Mouse (Mus musculus) heart, postnatal 0 days (tissue): ENCODE data around the gene Appl1. TPM values are rescaled to one million over a fixed set of nuclear protein-coding genes. Genes with fewer than 3 reads are reported as not detected.
"Not testable (repeated sequence)": the region's sequence is repeated elsewhere in the genome, so short reads cannot be mapped to it uniquely, and the experiment has no call there.

Source experiments
- ATAC-seq: fragments of 200-750 bp; cut with Nextera tagmentation; 2 replicates; pipeline ENCODE4 v1.8.0; 2017; ENCODE audit warnings: low read depth, moderate number of reproducible peaks, moderate library complexity; ENCODE audit not compliant: insufficient read depth
- DNase-seq: peaks from one replicate; pipeline ENCODE4 v3.0.0-alpha.2; 2016; ENCODE audit warnings: low spot score
- H3K27ac ChIP-seq: fragments of 300-500 bp; sonication (generic); 2 replicates; pipeline ENCODE4 v1.5.1; 2014; ENCODE audit warnings: low read depth, mild to moderate bottlenecking
- H3K27me3 ChIP-seq: fragments of 300-500 bp; sonication (generic); 2 replicates; pipeline ENCODE4 v1.6.1; 2014; ENCODE audit warnings: low read length, mixed read lengths; ENCODE audit not compliant: control insufficient read depth, insufficient read depth
- H3K36me3 ChIP-seq: fragments of 300-500 bp; sonication (generic); replicated peaks from 2 replicates; pipeline ENCODE4 v1.6.1; 2014; ENCODE audit warnings: low read length, mixed read lengths; ENCODE audit not compliant: control insufficient read depth, insufficient read depth
- H3K4me1 ChIP-seq: fragments of 300-500 bp; sonication (generic); 2 replicates; pipeline ENCODE4 v1.6.1; 2014; ENCODE audit warnings: antibody characterized with exemption; ENCODE audit not compliant: control insufficient read depth, insufficient read depth
- H3K4me2 ChIP-seq: fragments of 300-500 bp; sonication (generic); 2 replicates; pipeline ENCODE4 v1.6.1; 2014; ENCODE audit warnings: low read depth, mild to moderate bottlenecking, low read length, moderate library complexity
- H3K4me3 ChIP-seq: fragments of 300-500 bp; sonication (generic); 2 replicates; pipeline ENCODE4 v1.5.1; 2014; ENCODE audit warnings: low read depth, low read length
- H3K9ac ChIP-seq: fragments of 300-500 bp; sonication (generic); replicated peaks from 2 replicates; pipeline ENCODE4 v1.6.1; 2014; ENCODE audit warnings: low read depth, low read length, mixed read lengths
- H3K9me3 ChIP-seq: fragments of 300-500 bp; sonication (generic); replicated peaks from 2 replicates; pipeline ENCODE4 v1.6.1; 2016; ENCODE audit warnings: low read length; ENCODE audit not compliant: control insufficient read depth
- CTCF ChIP-seq: IDR thresholded peaks from 2 replicates; pipeline ENCODE4 v1.5.1; 2016; ENCODE audit warnings: antibody characterized with exemption, control low read depth, low read depth
- EP300 ChIP-seq: IDR thresholded peaks from 2 replicates; pipeline ENCODE4 v1.6.1; 2016; ENCODE audit warnings: antibody characterized with exemption, low read depth
- WGBS: fragments of 180-500 bp; shearing (Covaris S2); extraction: QIAGEN DNeasy Blood & Tissue Kit; methylation state at CpG from one replicate; pipeline ENCODE4 v1.1.7; 2014; 5-methylcytosine and 5-hydroxymethylcytosine counted together
- polyA plus RNA-seq: library from polyadenylated mRNA; unstranded; fragments of >200 nt; fragmentation: Nextera tagmentation; extraction: Ambion mirVana; gene quantifications from 2 replicates; pipeline ENCODE4 v1.2.1, GENCODE M21; 2015
- total RNA-seq: library from RNA; depleted of rRNA; stranded (reverse); fragments of >200 nt; gene quantifications from 2 replicates; pipeline ENCODE4 v1.2.3, GENCODE M21; 2014; ENCODE audit warnings: low replicate concordance

Appl1 gene
- total and polyA plus RNA-seq, 2 experiments from 2014 or later = 14.9 to 26.8 TPM

GRCm38 (mm10) chr14:26913681-26914268 lies 57.3 kb downstream of the Appl1 start:
- DNase-seq = no peak
- TF ChIP-seq CTCF (no peak), EP300 (no peak)
- 75% methylated on average over 9 of the region's 9 CpGs for WGBS
- H3K4me3 ChIP-seq = no peak overlapping the region
- H3K4me1 ChIP-seq = no peaks in the 10 kb centered on the region
- no peak for ATAC-seq
- no peak overlapping the region for H3K4me2 ChIP-seq
- H3K27me3 ChIP-seq = no peaks in the 10 kb centered on the region
- H3K27ac ChIP-seq = no peak overlapping the region
- H3K9ac ChIP-seq = no peak overlapping the region
- peaks cover 14% of the 10 kb centered on the region for H3K36me3 ChIP-seq
- H3K9me3 ChIP-seq = no peaks in the 10 kb centered on the region

DNA sequence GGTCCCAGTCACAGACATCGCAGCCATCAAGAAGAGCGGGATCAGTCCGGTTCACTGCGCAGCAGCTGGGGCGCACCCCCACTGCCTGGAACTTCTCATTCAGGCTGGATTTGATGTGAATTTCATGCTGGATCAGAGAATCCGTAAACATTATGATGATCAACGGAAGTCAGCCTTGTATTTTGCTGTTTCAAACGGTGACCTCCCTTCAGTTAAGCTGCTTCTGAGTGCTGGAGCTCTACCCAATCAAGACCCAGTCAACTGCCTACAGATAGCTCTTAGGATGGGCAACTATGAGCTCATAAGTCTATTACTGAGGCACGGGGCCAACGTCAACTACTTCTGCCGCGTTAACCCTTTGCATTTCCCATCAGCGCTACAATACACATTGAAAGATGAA lies 59.2 kb downstream of the Appl1 start:
- 89% methylated on average over 13 of the region's 13 CpGs for WGBS
- DNase-seq (no peak), ATAC-seq (no peak)
- no peaks in the 10 kb centered on the region for H3K9me3 ChIP-seq
- no peaks in the 10 kb centered on the region for H3K4me1 ChIP-seq
- no peak overlapping the region for H3K27ac ChIP-seq
- no peak overlapping the region for H3K4me2 ChIP-seq
- TF ChIP-seq EP300 (no peak), CTCF (no peak)
- no peak overlapping the region for H3K9ac ChIP-seq
- H3K27me3 ChIP-seq = no peaks in the 10 kb centered on the region
- no peak overlapping the region for H3K4me3 ChIP-seq
- peaks cover 4% of the 10 kb centered on the region; the same call in 1 of the 2 replicates for H3K36me3 ChIP-seq

- H3K4me3 ChIP-seq = no peak overlapping the region
- H3K9me3 ChIP-seq = no peaks in the 10 kb centered on the region
- no peak overlapping the region for H3K4me2 ChIP-seq
- peak; percentile 49; the same call in 1 of the 2 replicates for ATAC-seq
- no peaks in the 10 kb centered on the region for H3K4me1 ChIP-seq
- 41% methylated on average over 6 of the region's 6 CpGs for WGBS
- TF ChIP-seq EP300 = no peak
- TF ChIP-seq CTCF = no peak
- no peak overlapping the region for H3K9ac ChIP-seq
- H3K36me3 ChIP-seq = peaks cover 4% of the 10 kb centered on the region; the same call in 1 of the 2 replicates
- no peaks in the 10 kb centered on the region for H3K27me3 ChIP-seq
- peak; percentile 14 for DNase-seq
- H3K27ac ChIP-seq = no peak overlapping the region
Measured at GRCm38 (mm10) chr14:26911201-26911600, 59.8 kb downstream of the Appl1 start.

DNA sequence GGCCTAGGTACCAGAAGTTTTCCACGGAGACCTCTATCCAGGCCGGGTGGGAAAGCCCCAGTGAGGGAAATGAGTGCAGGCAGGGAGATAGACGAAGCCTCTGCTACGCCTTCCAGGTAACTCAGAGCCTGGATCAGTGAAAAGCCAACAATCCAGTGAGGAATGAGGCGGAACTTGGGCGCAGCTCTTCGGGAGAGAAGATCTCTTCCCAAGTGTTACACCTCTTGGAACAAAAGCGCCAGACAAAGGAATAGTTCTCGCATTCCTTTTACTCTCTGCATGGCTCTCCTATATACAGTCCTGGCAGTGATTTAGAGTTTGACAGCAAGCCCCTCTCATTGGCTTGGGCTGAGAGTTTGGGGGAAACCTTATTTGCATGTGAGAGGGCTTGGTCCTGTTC lies 60.6 kb downstream of the Appl1 start:
- not testable (repeated sequence) for H3K9me3 ChIP-seq, DNase-seq, H3K27ac ChIP-seq, H3K27me3 ChIP-seq, H3K4me2 ChIP-seq, ATAC-seq, H3K9ac ChIP-seq, H3K4me3 ChIP-seq, H3K36me3 ChIP-seq, H3K4me1 ChIP-seq
- 47% methylated on average over 9 of the region's 9 CpGs for WGBS

DNA sequence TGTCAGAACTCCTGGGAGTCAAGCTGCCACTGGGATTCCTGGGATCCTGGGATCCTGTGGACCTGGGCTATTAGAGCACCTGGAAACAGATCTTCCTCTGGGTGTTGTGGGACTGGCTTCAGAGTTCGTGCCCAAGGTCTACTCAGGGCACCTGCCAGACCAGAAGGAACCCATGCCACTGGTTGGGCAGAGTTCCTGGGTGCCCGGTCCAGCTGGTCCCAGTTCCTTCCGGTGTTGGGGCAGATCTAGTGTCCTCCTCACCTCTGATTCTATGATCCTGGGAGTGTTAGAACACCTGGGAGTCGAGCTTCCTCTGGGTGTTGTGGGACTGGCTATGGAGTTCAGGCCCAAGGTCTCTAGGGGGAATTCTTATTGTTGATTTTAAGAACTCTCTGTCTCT lies 63.6 kb downstream of the Appl1 start:
- H3K36me3 ChIP-seq = no peaks in the 10 kb centered on the region
- no peak overlapping the region for H3K9ac ChIP-seq
- no peak overlapping the region for H3K27ac ChIP-seq
- H3K4me3 ChIP-seq = no peak overlapping the region
- ATAC-seq (no peak), DNase-seq (no peak)
- no peaks in the 10 kb centered on the region for H3K27me3 ChIP-seq
- TF ChIP-seq EP300 (no peak), CTCF (no peak)
- 80% methylated on average over 4 of the region's 4 CpGs for WGBS
- H3K9me3 ChIP-seq = no peaks in the 10 kb centered on the region
- no peak overlapping the region for H3K4me2 ChIP-seq
- no peaks in the 10 kb centered on the region for H3K4me1 ChIP-seq

GRCm38 (mm10) chr14:26900893-26901292 lies 70.1 kb downstream of the Appl1 start:
- Histone ChIP-seq H3K4me3 (no peak overlapping the region), H3K9me3 (no peaks in the 10 kb centered on the region), H3K4me2 (no peak overlapping the region), H3K36me3 (no peaks in the 10 kb centered on the region), H3K9ac (no peak overlapping the region), H3K27me3 (no peaks in the 10 kb centered on the region), H3K27ac (no peak overlapping the region), H3K4me1 (no peaks in the 10 kb centered on the region)
- 82% methylated on average over 12 of the region's 12 CpGs for WGBS
- ATAC-seq (no peak), DNase-seq (no peak)
- TF ChIP-seq CTCF = no peak
- TF ChIP-seq EP300 = no peak
